Mouse (Mus musculus): Measurements from ENCODE around the gene Rbfox1.

GRCm38 (mm10) chr16:6247569-6247968 is 362.4 kb downstream of the Rbfox1 start:
- TF ChIP-seq CTCF (IDR thresholded peaks at IDR 0.05; ENCODE audit: low read depth, low read length) (no peak), POLR2A (IDR thresholded peaks at IDR 0.05; ENCODE audit: insufficient read depth, low read length) (no peak)
